Mouse (Mus musculus): ENCODE results near the gene Shroom1.

Shroom1 gene

GRCm38 (mm10) chr11:53479783-53480301, 22.8 kb downstream of the Shroom1 start, which contains the start of the genes Gm9945 and Sowaha:
Gm9945 (plus strand) TSS chr11:53480166.
Sowaha (minus strand) TSS chr11:53480274.
- DNase-seq (ENCODE audit: low spot score in 2 of 2) = peak; percentile 75 to 80

DNA sequence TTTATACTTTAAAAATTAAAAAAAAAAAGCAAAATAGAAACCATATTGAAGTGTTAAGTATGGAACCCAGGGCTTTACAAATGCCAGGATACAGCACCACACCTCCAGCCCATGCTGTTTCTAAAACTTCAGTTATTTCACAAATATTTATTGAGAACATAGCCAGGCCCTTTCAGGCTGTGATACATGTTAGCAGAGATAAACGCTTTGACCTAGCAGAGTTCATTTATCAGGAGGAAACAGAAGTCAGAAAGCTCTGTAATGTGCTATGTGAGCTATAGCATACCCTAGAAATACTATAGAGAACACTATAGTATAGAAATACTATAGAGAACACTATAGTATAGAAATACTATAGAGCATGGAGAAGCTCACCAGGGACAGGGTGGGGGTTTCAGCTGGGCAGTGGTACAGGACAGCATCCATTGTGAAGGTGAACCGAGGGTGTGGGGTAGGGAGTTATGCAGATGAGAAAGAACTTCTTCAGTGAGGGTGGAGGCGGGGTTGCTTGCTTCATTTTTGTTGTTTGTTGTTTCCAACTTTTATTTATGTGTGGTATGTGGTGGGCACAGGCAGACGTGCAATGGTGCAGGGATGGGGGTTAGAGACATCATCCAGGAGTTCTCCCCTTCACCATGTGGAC, 24.2 kb downstream of the Shroom1 start:
- DNase-seq (ENCODE audit: low spot score in 2 of 2) = no peak

- DNase-seq (ENCODE audit: low spot score in 2 of 2) = no peak
These were observed 26.3 kb downstream of the Shroom1 start for GRCm38 (mm10) chr11:53483159-53483891.

DNA sequence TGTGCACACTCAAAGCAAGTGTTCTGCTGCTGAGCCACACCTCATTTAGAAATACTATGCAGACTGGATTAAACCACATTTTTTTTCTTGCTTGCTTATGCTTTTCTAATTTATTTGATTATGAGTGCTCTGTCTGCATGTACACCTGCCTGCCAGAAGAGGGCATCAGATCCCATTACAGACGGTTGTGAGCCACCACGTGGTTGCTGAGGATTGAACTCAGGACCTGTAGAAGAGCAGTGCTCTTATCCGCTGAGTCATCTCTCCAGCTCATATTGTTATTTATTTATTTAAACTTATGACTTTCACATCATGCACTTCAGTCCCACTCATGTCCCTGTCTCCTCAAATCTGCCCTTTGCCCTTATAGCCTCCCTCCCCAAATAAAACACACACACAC, 28.7 kb downstream of the Shroom1 start:
- DNase-seq (ENCODE audit: low spot score in 2 of 2) = no peak

- DNase-seq (ENCODE audit: low spot score in 2 of 2) = no peak
These were observed 29.3 kb downstream of the Shroom1 start for GRCm38 (mm10) chr11:53486351-53486750.

DNA sequence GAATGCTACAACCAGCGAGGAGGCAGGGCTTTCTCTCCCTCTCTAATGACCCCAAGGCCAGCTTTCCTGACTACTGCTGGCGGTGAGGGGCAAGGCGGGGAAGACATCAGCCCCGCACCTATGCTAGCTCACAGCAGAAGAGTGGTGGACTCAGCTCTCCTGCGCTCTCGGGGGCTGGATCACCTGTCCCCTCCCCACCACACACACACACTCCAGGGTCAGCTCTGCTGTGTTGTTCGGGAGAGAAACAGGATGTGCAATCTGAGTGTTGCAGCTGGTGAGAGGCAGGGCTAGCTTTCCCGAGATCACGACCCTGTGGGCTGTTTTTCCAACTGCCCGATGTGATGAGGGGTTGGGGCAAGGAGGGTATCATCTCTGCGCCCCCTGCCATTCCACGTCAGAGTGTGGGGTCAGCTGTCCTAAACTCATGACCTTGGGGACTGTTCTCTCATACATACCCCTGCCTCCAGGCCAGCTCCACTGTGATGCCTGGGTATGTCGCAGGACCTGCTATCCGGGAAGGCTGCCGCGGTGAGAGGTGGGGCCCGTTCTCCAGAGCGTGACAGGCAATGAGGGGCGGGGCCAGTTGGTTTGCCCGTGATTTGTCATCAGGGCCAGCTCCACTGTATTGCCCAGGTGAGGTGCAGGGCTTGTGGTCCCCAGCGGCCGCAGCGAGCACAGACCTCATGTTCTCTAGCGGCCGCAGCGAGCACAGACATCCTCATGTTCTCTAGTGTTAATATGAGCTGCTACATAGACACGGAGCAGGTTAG, 30.0 kb downstream of the Shroom1 start:
- no peak for DNase-seq (ENCODE audit: low spot score in 2 of 2)

- no peak for DNase-seq (ENCODE audit: low spot score in 2 of 2)
These were observed 32.0 kb downstream of the Shroom1 start for GRCm38 (mm10) chr11:53489007-53489406.

DNA sequence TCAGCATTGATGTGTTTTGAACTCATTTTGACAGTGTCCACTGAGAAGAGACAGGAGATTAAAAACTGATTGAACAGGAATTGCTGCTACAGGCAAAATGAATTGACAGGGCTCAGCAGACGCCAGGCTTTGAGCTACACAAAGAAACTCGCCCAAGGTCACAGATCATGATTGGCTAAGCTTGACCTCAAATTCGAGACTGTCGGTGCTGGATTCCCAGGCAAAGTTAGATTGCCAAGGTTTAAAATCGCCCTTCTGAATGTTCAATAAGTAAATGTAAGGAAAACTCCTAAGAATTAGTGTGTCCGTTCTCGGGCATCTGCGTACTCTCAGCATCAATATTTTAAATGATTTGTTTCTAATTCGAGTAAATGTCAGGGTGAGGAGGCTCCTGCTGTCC, 32.4 kb downstream of the Shroom1 start:
- no peak for DNase-seq (ENCODE audit: low spot score in 2 of 2)

DNA sequence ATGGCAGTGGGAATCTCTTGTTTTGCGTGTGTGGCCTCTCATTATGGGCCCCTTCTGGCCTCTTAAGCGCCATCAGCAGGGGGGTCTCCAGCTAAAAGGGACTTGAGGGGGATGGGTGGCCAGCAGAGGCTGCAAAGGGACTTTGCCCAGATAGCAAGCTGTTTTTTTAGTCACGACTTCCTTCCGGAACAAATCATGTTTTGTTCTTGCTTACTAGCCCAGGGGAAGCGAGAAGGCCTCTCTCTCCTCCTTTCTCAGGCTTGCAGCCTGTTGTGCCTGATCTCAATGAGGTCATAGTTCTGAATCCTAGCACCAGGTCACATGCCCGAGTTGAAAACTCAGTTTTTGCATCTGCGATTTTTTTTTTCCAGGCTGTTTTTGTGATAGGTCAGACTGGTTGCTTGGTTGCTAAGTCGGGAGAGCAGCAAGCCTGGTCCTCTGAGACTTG, 35.0 kb downstream of the Shroom1 start:
- DNase-seq (ENCODE audit: low spot score in 2 of 2) = no peak

DNA sequence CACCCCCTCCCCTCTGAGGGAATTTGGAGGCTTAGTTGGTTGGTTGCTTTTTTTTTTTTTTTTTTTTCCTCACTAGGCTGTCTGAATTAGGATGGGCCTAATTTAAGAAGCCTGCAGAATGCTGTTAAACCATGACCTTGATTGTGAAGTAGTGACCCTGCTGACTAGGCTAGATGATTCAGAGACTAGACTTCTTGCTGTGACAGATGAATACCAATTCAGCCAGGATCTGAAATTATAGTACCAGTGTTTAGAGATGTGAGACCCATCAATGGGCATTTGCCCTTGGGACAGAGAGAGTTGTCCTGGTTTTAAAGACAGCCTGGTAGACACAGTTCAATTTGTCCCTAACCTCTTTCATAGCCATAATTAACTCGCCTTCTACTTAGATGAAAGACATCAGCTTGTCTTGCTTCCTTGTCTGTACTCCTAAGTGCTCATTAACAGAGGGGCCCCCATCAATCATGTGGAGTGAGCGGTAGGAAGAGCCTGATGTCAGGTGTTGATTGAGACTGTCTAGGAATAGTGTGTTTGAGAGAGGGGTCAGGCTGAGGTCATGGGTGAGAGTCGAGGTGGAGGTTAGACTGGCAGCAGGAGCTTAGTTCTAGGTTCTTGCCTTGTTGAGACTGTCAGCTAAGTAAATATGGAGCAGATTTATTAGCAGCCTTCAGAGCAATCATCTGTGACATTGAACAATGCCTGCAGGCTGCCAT, 36.4 kb downstream of the Shroom1 start:
- no peak for DNase-seq (ENCODE audit: low spot score in 2 of 2)

GRCm38 (mm10) chr11:53495417-53495816, 38.4 kb downstream of the Shroom1 start:
- DNase-seq (ENCODE audit: low spot score in 2 of 2) = no peak

DNA sequence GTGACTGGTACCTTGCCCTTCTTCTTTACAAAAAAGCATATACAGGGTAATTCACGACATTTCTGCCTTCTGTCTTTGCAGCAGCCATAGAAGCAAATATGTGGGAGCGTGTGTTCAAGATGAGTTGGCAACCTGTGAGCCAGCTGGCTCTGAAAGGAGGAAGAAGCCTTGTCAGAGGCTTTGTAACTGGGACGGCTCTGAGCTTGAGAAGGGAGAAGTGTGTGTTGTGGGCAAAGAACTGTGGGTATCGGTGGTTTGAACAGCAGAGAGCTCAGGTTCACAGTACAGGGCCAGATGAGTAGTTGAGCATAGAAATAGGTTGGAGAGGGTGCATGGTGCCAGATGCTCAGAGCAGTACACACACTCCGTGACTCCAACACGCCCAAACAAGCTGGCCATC, 39.9 kb downstream of the Shroom1 start:
- DNase-seq (ENCODE audit: low spot score in 2 of 2) = peak; percentile 59 to 65

DNA sequence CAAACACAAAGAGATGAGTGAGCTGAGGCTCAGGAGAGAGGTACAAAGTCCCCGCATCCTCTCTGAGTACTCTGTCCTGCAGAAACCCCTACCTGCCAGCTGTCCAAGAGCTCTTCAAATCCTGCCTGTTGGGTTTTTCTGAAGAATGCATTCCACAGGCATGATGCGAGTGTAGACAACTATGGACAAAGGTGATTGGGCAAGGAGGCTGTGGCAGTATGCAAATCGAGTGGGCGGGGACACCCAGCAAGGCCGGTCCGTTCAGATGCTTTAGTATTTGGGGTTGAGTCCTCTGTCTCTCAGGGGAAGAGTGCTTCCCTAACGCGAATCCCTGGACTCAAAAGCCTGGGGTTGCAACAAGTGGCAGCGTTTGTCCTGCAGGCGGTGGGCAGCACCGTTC, 43.6 kb downstream of the Shroom1 start:
- no peak for DNase-seq (ENCODE audit: low spot score in 2 of 2)

GRCm38 (mm10) chr11:53502039-53502765, 45.2 kb downstream of the Shroom1 start:
- peak in 1 of 2 experiments; percentile 63 for DNase-seq (ENCODE audit: low spot score in 2 of 2)

DNA sequence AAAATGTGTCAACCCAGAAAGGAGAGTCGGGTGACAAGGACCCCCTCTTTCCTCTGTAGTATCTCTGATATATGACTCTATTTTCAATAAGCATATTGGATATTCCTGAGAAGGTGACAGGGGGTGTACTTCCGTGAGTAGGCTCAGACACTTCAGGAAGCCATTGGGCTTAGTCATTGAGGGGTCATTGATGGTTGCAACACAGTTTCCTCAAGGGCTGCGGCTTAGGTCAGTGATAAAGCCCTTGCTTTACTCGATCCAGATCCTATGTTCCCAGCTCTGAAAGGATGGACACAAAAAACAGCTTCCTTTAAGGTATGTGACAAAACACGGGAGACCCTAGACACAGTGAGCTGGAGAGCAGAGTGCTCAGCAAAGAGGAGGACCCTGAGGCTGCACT, 46.7 kb downstream of the Shroom1 start:
- DNase-seq (ENCODE audit: low spot score in 2 of 2) = no peak

- no peak for DNase-seq (ENCODE audit: low spot score in 2 of 2)
These were observed 47.4 kb downstream of the Shroom1 start for GRCm38 (mm10) chr11:53504376-53504775.

GRCm38 (mm10) chr11:53505026-53505663, 48.1 kb downstream of the Shroom1 start:
- DNase-seq (ENCODE audit: low spot score in 2 of 2) = no peak

- DNase-seq (ENCODE audit: low spot score in 2 of 2) = no peak
These were observed 50.2 kb downstream of the Shroom1 start for GRCm38 (mm10) chr11:53507098-53507805.

- no peak for DNase-seq (ENCODE audit: low spot score in 2 of 2)
These were observed 51.1 kb downstream of the Shroom1 start for GRCm38 (mm10) chr11:53508152-53508551.

DNA sequence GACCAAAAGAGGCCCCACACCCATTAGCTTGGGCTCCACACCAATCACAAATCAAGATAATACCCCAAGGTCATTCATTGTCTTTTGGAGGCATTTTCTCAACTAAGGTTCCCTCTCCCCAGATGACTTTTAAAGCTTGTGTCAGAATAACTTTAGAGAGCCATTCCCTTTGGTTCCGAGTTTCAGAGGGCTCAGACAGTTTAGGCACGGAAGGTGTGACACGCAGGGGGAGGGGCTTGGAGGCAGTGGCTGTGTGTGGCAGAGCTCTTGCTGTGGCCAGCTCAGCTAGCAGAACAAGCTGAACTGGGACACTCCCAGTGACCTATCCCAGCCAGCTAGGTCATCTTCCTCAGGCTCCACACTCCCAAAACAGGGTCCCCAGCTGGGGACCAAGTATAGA, 51.6 kb downstream of the Shroom1 start:
- DNase-seq (ENCODE audit: low spot score in 2 of 2) = no peak

Measured in right cerebral cortex, postnatal 10 days (tissue).